Mouse (Mus musculus) embryonic stem cell, embryonic (primary cell): Measurements from ENCODE around the gene C1qbp.

Experiments
- CTCF ChIA-PET, 4 experiments: fragments of 300-600 bp in 2 of 4; fragments of 350-600 bp in 2 of 4; sonication (Branson Sonifier 250); formaldehyde crosslinking; loops; one replicate each; lab custom pipeline; 2022; ENCODE audit warnings: inconsistent platforms in 2 of 4; lab: Charles Lee
- POLR2A ChIA-PET, 4 experiments: fragments of 300-600 bp in 2 of 4; fragments of 350-600 bp in 2 of 4; sonication (Branson Sonifier 250); formaldehyde crosslinking; loops; one replicate each; lab custom pipeline; 2022; ENCODE audit warnings: antibody characterized with exemption in 4 of 4, inconsistent platforms in 1 of 4; lab: Charles Lee

Gene C1qbp

DNA sequence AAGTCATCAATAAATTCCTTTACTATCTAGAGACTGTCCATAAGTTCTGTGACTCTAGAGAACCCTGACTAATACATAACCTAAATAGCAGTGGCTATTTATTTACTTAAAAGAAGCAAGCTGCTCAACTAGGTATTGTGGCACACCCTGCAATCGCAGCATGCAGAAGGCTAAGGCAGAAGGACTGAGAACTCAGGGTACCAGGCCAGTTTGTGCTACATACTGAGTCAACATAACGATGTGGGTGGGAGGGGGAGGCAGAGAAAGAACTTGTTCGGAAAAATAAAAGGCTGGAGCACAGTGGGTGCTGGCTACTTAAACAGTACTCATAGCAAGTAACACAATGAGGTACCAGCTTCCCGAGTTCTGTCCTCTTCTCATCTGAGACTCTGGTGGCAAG is 18.3 kb upstream of the C1qbp start:
- CTCF ChIA-PET: no interaction called here
- POLR2A ChIA-PET: interaction anchor here in 3 of 4 experiments (0.8 to 10.0 kb wide), 5 partner anchors 12 to 33 kb away, joined by 3 to 156 read pairs (median 3); partner anchors contain the start of genes Derl2 (in 2 of the 3), Mis12 (in 2 of the 3), Nup88 (in 1 of the 3) and Rpain (in 1 of the 3)

- ChIA-PET CTCF (no interaction called here), POLR2A (interaction anchor here (0.6 to 11.9 kb wide), 30 partner anchors 7 to 62 kb away, joined by 3 to 182 read pairs (median 5); partner anchors contain the start of genes Nup88 (in 4 of the 4), Rpain (in 4 of the 4), Derl2 (in 3 of the 4) and Dhx33 (in 3 of the 4))
Observed at GRCm38 (mm10) chr11:70982030-70982429, 796 bp downstream of the C1qbp start.

DNA sequence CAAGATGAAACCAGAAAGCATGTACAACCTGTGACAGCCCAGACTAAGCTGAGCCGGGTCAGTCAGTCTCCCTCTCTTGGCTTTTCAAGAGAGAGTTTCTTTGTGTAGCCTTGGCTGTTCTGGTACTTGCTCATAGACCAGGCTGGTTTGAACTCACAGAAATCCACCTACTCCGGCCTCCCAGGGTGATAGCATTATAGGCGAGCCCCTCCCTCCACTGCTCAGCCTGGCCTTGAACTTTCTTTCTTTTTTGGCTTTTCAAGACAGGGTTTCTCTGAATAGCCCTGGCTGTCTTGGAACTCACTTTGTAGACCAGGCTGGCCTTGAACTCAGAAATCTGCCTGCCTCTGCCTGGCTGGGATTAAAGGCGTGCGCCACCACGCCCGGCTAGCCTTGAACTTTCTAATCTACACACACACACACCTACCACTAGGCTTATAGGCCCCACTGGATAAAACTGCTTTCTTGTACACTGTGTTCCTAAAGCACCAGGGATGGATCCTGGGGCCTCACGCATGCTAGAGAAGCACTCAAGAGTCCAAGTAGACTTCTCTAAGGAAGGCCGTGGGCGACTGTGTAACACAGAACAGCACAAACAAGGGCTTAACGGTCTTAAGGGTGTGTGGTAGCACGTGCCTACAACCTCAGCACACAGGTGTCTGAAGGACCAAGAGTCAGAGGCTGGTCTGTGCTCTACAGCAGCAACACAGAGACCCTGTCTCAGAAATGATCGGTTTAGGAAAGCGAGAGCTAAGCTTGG is 1.9 kb downstream of the C1qbp start:
- CTCF ChIA-PET: no interaction called here
- POLR2A ChIA-PET: interaction anchor here (0.9 to 11.9 kb wide), 24 partner anchors 10 to 47 kb away, joined by 3 to 182 read pairs (median 7); partner anchors contain the start of genes Mis12 (in 4 of the 4), Derl2 (in 3 of the 4), Nup88 (in 3 of the 4) and Rpain (in 3 of the 4)

- CTCF ChIA-PET: no interaction called here
- POLR2A ChIA-PET: interaction anchor here in 3 of 4 experiments (0.5 to 11.9 kb wide), 16 partner anchors 9 to 842 kb away, joined by 3 to 182 read pairs (median 13); partner anchors contain the start of genes Nup88 (in 3 of the 3), Rpain (in 3 of the 3), Derl2 (in 2 of the 3) and Mis12 (in 2 of the 3)
Observed at GRCm38 (mm10) chr11:70980232-70980631, 2.6 kb downstream of the C1qbp start.

DNA sequence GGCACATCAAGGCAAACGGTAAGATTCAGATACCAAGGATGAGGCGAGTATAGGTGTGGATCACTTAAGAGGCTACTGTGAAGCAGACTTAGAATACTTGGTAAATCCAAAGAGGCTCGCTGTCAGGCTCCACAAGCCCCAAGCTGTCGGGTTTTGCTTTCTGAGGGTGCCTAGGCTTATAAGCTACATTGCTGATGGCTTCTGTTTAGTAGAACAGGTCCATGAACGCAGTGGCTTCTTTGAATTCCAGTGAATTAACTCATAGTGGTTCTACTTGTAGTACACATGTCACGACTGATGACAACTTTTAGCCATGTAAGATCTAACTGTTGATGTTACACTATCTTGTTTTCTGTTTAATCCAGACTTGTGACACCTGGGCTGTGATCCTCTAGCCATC is 5.5 kb downstream of the C1qbp start:
- CTCF ChIA-PET: no interaction called here
- POLR2A ChIA-PET: interaction anchor here (0.7 to 11.9 kb wide), 13 partner anchors 8 to 54 kb away, joined by 3 to 182 read pairs (median 13); partner anchors contain the start of genes Nup88 (in 3 of the 4), Rpain (in 3 of the 4), Derl2 (in 1 of the 4) and Dhx33 (in 1 of the 4)

DNA sequence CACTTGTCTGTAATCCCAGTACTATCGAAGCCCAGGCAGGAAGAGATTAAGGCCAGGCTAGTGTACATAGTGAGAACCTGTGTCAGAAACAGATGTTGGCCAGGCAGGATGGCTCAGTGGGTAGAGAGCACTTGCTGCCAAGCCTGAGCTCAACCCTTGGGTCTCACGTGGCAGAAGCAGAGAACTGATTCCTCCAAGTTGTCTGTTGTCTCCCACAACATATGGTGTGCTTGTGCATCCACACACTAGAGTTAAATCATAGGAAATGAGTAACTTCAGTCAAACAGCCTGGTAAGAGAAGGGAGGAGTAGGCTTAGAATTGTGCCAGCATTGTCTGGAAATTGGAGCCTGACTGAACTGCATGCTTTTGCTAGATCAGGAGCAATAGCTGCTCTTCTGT is 7.6 kb downstream of the C1qbp start:
- POLR2A ChIA-PET: interaction anchor here (0.6 to 11.9 kb wide), 20 partner anchors 8 to 444 kb away, joined by 3 to 182 read pairs (median 4); partner anchors contain the start of genes Dhx33 (in 2 of the 4), C1qbp (in 1 of the 4), Derl2 (in 1 of the 4) and Mis12 (in 1 of the 4)
- CTCF ChIA-PET: interaction anchor here in 1 of 4 experiments (0.7 to 1.0 kb wide), 2 partner anchors 27 to 159 kb away, joined by 3 read pairs; no protein-coding TSS in a partner anchor

- CTCF ChIA-PET: interaction anchor here in 1 of 4 experiments (1.0 kb wide), 1 partner anchor 158 kb away, joined by 3 read pairs; no protein-coding TSS in a partner anchor
- POLR2A ChIA-PET: interaction anchor here in 2 of 4 experiments (1.0 to 11.9 kb wide), 11 partner anchors 8 to 45 kb away, joined by 3 to 182 read pairs (median 7); partner anchors contain the start of genes C1qbp (in 2 of the 2), Derl2 (in 2 of the 2), Mis12 (in 2 of the 2) and Dhx33 (in 1 of the 2)
Observed at GRCm38 (mm10) chr11:70973947-70974346, 8.9 kb downstream of the C1qbp start.

GRCm38 (mm10) chr11:70972586-70972985 is 10.2 kb downstream of the C1qbp start:
- POLR2A ChIA-PET: interaction anchor here in 2 of 4 experiments (0.9 to 11.9 kb wide), 10 partner anchors 10 to 47 kb away, joined by 3 to 182 read pairs (median 4); partner anchors contain the start of genes C1qbp (in 1 of the 2), Derl2 (in 1 of the 2), Dhx33 (in 1 of the 2) and Mis12 (in 1 of the 2)
- CTCF ChIA-PET: interaction anchor here in 2 of 4 experiments (0.5 kb wide), 2 partner anchors 636 to 736 kb away, joined by 3 read pairs; no protein-coding TSS in a partner anchor

DNA sequence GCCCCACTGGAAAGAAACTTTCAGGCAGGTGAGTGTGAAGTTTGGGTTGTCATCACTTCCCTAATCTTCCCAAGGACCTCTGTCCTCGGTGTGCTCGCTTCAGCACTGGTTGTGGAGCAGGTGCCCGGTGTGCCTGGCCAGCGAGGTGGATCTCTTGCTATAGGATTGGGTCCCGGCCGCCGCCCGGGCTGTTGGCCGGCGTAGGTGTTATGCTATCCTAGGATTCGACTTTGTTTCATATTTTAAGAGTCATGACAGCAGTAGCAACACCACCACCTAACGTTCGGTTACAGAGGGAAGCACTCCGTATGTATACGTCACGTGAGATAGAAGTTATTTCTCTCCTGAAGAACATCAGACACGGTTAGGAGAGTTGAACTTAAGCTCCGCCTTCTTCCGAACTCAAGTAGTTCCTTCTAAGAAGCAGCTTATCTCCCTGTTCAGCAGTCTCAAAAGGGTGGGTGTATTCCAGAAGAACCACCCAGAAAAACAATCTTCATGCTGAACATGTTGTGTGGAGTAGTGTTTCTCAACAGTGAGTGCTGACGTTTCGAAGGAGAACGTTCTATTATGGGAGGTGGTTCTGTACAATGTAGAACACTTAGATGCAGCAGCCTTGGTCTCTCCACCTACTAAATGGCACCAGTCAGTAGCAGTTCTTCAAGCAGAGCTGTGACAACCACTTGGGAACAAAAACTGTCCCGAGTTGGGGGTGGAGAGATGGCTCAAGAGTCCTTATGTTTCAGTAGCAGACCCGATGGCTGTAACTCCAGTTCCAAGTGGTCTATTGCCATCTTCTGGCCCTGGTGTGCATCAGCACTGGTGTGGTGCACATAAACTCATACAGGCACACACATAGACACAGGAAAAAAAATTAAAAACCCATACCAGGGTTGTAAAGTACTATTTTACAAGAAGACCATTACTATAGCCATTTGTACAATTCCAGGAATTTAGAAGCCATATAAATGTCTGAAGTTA is 12.0 kb downstream of the C1qbp start:
- POLR2A ChIA-PET: interaction anchor here in 3 of 4 experiments (0.6 to 13.1 kb wide), 17 partner anchors 8 to 446 kb away, joined by 3 to 216 read pairs (median 26); partner anchors contain the start of genes Derl2 (in 3 of the 3), Mis12 (in 3 of the 3), C1qbp (in 2 of the 3) and Dhx33 (in 1 of the 3)
- CTCF ChIA-PET: no interaction called here

DNA sequence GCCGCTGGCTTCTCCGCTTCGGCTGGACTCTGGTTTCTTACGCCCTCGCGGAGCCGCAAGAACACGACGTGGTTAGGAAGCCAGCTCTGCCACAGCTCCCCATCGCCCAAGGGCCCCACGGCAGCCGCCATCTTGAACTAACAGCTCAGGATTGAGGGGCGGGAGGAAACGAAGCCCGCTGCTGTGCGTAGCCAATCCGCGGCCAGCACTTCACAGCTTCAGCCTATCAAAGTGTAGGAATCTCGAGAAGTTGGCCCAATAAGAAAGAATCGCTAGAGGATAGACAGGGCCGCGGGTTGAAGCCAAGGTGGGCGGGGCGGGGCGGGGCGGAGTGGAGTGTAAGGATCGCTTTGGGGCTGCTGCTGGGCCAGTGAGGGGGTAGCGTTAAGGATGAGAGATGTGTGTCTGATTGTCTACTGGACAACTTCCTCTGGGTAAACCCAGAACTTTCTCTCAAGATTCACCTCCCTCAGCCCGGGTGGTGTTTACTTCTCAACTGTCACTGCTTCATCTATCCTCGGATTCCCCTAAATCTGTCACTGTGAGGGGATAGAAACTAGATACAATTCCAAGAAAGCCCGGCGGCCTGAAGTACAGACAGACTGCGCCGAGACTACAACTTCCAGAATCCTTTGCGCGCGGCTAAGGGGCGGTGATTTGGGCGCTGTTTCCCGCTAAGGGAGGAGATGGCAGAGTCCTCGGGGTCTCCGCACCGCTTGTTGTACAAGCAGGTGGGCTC is 12.8 kb downstream of the C1qbp start, which contains the start of the genes Nup88 and Rpain:
TSS of gene Nup88 (minus strand) at position 153 of the 739 bp plus-strand sequence.
TSS of gene Rpain (plus strand) at position 393 of the 739 bp plus-strand sequence.
- CTCF ChIA-PET: interaction anchor here in 2 of 4 experiments (0.5 to 1.1 kb wide), 7 partner anchors 13 to 1087 kb away, joined by 3 to 6 read pairs (median 4); partner anchors contain the start of genes C1qbp (in 1 of the 2), Derl2 (in 1 of the 2), Mis12 (in 1 of the 2) and Rnf167 (in 1 of the 2)
- POLR2A ChIA-PET: interaction anchor here (0.5 to 13.1 kb wide), 61 partner anchors 8 to 978 kb away, joined by 3 to 216 read pairs (median 5); partner anchors contain the start of genes C1qbp (in 4 of the 4), Derl2 (in 3 of the 4), Dhx33 (in 3 of the 4) and Mis12 (in 3 of the 4)

GRCm38 (mm10) chr11:70969271-70969794 is 13.5 kb downstream of the C1qbp start:
- ChIA-PET CTCF (interaction anchor here in 3 of 4 experiments (0.5 to 1.2 kb wide), 8 partner anchors 14 to 1086 kb away, joined by 3 to 6 read pairs (median 4); partner anchors contain the start of genes C1qbp (in 1 of the 3), Derl2 (in 1 of the 3), Mis12 (in 1 of the 3) and Rnf167 (in 1 of the 3)), POLR2A (interaction anchor here (0.5 to 13.1 kb wide), 60 partner anchors 9 to 978 kb away, joined by 3 to 216 read pairs (median 5); partner anchors contain the start of genes C1qbp (in 4 of the 4), Derl2 (in 3 of the 4), Dhx33 (in 3 of the 4) and Mis12 (in 3 of the 4))

GRCm38 (mm10) chr11:70964222-70964907 is 18.5 kb downstream of the C1qbp start:
- ChIA-PET POLR2A (interaction anchor here in 3 of 4 experiments (0.6 to 13.1 kb wide), 12 partner anchors 9 to 55 kb away, joined by 3 to 216 read pairs (median 4); partner anchors contain the start of genes C1qbp (in 1 of the 3), Derl2 (in 1 of the 3) and Mis12 (in 1 of the 3)), CTCF (no interaction called here)

GRCm38 (mm10) chr11:70960786-70961554 is 21.9 kb downstream of the C1qbp start:
- CTCF ChIA-PET: interaction anchor here in 1 of 4 experiments (1.0 kb wide), 1 partner anchor 18 kb away, joined by 3 read pairs; no protein-coding TSS in a partner anchor
- POLR2A ChIA-PET: interaction anchor here (0.8 to 13.1 kb wide), 18 partner anchors 8 to 109 kb away, joined by 3 to 216 read pairs (median 7); partner anchors contain the start of genes Nup88 (in 3 of the 4), Rpain (in 3 of the 4), Derl2 (in 2 of the 4) and Mis12 (in 2 of the 4)

GRCm38 (mm10) chr11:70954711-70955110 is 28.1 kb downstream of the C1qbp start:
- CTCF ChIA-PET: interaction anchor here in 2 of 4 experiments (0.6 to 0.8 kb wide), 2 partner anchors 76 to 366 kb away, joined by 3 to 4 read pairs; no protein-coding TSS in a partner anchor
- POLR2A ChIA-PET: interaction anchor here in 3 of 4 experiments (0.5 to 16.4 kb wide), 26 partner anchors 9 to 73 kb away, joined by 3 to 216 read pairs (median 5); partner anchors contain the start of genes Derl2 (in 3 of the 3), Mis12 (in 3 of the 3), Nup88 (in 2 of the 3) and Rpain (in 2 of the 3)
